Mouse (Mus musculus): ENCODE measurements at regions not wholly inside any gene's neighbourhood (a gene's known extent, or its start where the extent isn't known, plus 50 kb on each side); places are given as distances from the start of the nearest gene placed in this dataset.
A peak's percentile ranks its signal among the peaks of the same experiment; 100 is the strongest.

DNA sequence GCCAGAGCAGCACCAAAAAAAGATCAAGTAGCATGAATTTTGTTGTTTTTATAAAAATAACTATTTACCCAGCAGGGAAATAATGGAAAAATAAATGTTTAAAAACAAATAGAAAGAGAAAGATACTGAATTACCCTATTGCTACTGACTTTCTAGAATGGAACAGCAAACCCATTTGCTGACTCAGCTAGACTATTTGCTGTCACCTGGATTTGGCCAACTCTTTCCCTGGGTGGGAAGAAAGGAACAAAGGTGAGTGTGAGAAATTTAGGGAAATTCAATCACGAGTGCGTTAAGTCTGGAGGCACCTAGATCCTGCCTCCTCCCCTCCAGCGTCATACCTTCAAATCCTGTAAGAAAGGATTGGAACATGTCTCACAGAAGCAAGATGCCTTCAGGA, 110.2 kb downstream of the Tmsb4x start:
- no peak for DNase-seq (ENCODE audit: low spot score in 2 of 2)

DNA sequence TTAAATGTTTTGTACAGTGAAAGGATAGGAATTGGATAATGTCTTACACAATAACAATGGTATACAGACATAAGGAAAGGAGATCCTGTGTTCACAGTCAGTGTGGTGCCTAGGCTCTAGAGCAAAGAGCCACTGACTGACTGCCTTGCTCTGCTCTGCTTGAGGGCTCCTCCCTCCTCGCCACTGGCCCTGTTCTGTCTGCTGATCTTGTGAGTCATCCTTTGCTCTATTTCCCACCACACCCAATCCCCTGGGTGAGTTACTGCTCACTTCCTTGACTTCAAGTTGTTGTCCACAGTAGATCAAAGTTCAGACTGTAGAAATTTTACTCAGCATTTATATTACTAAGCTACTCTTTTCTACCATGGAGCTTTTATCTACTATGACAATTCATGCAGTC, 117.3 kb downstream of the Tmsb4x start:
- peak; percentile 84 to 88 for DNase-seq (ENCODE audit: low spot score in 2 of 2)

DNA sequence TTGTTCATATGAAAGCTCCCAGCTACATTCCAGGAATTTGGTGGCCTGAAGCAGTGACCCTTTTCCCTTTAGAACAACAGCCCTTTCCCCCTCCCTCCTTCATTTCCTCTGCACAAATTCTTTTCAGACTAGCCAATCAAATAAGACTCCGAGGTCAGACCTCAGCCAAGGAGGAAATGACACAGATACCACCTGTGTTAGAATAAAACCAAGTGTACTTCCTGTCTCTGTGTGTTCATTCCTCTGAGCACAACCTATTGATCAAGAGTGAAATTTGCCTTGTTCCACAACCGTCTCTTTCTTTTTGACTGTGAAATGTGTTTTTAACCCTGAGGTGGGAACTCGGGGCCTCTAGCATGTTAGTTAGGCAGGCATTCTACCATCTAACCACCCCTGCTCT, 120.2 kb downstream of the Tmsb4x start:
- DNase-seq (ENCODE audit: low spot score in 2 of 2): peak; percentile 32 to 58

DNA sequence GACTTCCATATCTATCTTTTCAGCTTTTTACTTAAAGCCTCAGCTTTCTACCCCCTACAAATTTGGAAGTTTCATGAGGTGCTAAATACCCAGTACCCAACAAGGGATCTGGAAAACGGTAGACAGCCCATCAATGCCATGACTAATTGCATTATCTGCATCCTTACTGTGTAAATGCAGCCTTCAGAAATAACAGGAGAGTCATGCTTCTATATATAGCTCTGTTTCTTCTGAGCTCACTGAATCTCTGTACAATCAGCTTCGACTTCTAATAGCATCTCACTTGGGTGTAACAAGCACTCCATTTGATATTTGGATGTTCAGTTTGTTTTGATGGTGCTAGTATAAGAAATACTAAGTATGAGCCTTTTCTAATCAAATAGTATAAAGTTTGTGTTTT, 120.7 kb downstream of the Tmsb4x start:
- DNase-seq (ENCODE audit: low spot score in 2 of 2): no peak

DNA sequence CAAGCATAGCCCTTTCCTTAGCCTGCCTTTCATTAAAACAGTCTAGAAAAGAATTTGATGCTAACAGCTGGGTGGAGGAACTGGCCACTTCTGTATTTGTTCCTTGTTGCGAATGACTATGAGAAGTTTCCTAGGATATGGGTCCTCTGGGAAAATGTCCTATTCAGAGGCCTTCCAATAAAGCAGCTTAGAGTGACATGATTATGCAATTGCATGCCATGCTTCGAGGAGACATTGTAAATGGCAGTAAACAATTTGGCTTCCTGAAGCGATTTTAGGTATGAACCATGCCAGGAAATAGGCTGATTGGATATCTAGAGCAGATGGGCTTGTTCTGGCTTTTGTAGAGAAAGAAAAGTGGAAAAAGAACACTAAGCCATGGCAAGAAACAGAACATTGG, 128.3 kb downstream of the Tmsb4x start:
- DNase-seq (ENCODE audit: low spot score in 2 of 2): peak; percentile 38 to 39

DNA sequence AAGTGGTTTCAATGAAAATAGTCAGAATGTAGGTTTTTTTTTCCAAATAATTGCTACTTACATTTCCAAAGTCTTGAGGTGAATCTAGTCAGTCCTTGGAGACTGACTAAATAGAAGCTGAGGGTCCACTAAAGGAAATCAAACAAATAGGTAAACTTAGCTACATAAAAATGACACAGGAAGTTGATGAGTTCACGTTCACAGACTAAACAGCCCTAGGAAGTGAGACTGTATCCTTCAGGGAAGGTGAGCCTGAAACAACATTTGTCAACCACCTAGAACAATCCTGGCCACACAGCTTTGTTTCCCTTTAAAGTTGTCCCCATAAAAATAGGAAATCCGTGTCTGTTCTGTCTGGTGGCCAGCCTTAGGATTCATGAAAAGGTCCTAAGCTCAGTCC, 140.0 kb downstream of the Tmsb4x start:
- no peak for DNase-seq (ENCODE audit: low spot score in 2 of 2)

DNA sequence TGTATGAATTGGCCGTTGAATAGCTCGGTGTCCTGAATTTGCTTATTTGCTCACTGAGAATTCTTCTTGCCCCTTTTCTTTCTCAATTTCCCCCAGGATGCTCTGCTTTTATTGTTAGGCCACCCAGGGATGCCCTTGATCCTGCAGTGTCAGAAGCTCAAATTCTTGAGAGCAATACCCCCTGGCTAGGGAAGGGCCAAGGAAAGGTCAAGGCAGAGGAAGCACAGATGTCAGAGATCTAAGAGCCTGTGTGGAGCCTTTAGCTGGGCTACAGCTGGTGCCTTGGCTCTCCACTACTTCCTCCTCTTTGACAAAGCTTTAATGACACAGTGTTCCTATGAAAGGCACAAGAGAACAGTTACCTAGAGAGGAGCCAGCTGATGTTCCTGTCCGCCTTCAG, 141.2 kb downstream of the Tmsb4x start:
- no peak for DNase-seq (ENCODE audit: low spot score in 2 of 2)

DNA sequence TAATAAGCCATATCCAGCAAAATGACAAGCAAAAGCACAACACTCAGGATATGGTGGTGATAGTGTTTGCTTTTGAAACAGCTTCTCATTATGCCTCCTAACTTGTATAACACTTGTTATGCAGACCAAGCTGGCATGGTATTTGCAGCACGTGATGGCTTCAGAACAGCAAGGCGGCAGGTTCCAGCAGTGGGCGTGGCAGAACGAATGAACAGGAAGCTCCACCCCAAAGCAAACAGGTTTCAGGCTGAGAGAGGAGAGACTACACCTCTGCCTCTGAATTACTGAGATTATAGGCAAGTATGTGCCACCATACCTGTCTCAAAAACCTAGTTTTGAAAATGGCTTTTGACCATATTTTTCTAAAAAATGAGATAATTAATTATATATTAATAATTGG, 145.2 kb downstream of the Tmsb4x start:
- no peak for DNase-seq (ENCODE audit: low spot score in 2 of 2)

DNA sequence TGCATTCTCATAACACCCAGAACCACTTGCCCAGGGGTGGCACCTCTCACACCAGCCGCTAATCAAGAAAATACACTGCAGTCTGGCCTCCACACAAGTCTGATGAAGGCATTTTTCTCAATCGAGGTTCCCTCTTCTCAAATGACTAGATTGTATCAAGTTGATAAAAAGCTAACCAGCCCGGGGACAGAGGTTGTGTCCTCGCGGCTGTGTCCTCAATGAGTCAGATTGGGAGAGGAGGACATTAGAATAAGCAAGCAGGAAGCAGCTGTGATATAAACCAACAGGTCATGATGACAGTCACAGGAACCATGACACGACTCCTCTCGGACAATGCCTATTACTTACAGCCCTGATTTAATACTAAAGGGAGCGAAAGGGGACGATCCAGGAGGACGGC, 156.7 kb downstream of the Tmsb4x start:
- DNase-seq (ENCODE audit: low spot score in 2 of 2): no peak

DNA sequence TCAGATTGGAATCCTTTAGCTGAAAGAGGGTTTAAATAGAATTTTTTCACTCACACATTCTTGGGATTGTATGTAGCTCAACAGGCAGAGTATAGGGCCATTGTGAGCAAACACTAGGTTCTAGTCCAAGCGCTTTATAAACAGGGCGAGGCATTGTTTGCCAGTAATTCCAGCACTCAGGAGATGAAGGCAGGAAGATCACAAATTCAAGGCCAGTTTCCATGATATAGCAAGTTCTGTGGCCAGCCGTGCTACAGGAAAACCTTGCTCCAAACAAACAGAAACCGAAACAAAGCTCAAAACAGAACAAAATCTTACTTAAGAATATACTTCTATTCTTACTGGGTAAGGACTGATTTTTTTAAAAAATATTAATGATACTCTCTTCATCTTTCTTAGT, 159.0 kb downstream of the Tmsb4x start:
- peak; percentile 31 to 36 for DNase-seq (ENCODE audit: low spot score in 2 of 2)

DNA sequence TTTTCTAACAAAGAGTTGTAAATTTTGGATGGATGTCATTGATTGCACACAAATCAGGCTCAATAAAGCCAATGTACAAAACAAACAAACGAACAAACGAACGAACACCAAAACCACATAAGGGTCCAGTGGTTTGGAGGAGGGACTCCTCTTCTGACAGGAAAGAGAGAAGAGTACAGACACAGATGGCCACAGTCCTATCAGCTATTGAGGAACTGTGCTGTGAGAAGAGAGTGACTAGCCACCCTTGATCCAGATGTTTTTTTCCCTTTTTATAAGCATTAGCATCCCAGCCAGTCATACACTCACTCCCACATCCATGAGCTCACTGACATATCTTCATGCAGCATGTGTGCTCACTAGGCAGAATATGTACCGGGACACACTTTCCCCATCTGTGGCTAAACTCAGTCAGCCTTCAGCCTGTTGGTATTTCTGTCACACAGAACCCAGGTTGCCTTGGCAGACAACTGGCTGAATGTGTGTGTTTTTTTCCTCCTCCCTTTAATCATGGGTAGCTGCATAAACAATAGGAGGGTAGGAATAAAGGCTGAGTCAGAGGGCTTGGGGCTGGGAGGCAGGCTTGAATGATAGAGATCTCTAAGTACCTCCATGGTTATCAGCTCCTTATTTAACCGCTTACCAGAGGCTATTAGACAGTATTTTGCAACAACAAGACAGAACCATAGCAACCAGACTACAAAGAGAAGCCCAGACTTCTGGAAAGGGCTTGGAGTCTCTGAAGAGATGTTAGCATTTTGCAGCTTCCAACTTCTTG, 159.7 kb downstream of the Tmsb4x start:
- DNase-seq (ENCODE audit: low spot score in 2 of 2): peak; percentile 25 to 33

DNA sequence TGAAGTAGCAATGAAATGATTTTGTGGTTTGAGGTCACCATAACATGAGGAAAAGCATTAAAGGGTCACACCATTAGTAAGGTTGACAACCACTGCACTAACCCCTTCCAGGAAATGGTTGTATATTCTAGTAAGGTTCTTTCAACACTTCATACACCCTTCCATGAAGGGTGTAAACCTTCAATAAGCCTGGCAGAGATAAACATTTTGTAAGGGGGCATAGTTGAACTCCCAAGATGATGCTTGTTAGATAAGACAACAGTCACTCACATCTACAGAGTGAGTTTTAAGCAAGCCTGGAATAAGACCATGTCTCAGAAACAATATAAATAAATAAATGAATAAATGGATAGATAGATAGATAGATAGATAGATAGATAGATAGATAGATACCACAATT, 171.1 kb downstream of the Tmsb4x start:
- DNase-seq (ENCODE audit: low spot score in 2 of 2): no peak

DNA sequence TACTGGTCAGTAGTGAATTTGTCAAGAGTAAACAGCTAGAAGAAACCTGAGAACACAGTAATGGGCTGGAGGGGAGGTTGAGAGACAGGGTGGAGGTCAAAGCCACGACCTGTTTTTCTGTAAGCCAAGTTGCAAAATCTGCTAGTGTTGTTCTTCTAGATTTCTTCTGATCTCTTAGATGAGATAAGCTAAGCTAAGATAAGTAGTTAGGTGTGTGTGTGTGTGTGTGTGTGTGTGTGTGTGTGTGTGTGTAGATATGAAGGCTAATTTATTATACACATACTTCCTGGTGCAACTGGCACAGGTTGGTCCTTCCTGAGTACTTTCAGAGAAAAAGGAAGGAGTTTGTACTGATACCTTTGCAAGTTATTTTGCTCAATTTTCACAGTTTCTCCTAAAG, 172.8 kb downstream of the Tmsb4x start:
- no peak for DNase-seq (ENCODE audit: low spot score in 2 of 2)

DNA sequence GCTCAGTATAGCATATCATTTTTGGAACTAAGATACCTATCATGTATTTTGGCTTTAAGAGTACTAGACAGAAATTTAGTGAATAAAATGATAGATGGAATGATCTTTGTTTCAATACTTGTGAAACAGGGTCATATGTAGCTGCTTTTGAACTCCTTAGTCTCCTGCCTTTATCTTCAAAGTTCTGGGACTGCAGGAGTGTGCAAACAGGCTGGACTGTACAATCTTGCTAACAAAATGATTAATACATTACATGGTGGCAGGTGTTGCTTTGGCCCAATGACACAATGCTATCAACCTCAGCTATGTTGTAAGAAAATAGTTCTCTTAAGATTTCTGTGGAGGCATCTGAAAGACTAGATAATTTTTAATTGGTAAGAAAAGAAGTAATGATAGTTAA, 173.5 kb downstream of the Tmsb4x start:
- no peak for DNase-seq (ENCODE audit: low spot score in 2 of 2)

DNA sequence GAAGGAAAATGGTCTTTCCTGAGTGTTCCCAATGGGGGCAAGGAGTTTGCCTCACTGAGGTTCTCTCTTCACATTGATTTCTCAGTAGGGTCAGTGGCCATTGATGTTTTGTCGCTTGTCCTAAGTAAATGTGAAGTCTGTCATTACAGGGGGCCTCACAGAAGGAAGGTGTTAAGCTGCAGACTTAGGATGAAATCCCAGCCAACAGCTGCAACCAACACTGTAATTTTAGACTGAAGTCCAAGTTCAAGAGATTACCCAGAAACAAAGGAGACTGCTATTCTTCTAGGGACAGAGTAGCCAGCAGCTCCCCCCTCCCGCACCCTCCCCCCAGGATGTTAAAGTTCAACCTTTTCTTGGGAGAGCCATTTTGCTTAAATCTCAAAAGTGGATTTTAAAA, 176.0 kb downstream of the Tmsb4x start:
- no peak for DNase-seq (ENCODE audit: low spot score in 2 of 2)

DNA sequence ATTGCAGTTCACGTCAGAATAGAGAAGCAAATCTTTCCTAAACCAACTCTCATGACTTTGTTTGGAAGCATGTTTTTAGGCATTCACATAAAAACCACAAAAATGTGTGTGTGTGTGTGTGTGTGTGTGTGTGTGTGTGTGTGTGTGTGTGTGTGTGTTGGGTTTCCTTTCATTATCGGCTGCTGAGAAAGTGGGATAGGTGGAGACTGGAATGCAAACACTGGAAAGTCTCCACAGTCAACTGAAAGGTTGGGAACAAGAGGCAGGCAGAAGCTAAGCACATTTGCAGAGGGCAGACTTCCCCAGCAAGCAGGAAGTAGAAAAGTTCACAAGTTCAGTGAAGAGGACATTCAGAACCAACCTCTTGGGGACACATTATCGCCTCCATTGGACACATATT, 176.5 kb downstream of the Tmsb4x start:
- peak; percentile 40 to 66 for DNase-seq (ENCODE audit: low spot score in 2 of 2)

DNA sequence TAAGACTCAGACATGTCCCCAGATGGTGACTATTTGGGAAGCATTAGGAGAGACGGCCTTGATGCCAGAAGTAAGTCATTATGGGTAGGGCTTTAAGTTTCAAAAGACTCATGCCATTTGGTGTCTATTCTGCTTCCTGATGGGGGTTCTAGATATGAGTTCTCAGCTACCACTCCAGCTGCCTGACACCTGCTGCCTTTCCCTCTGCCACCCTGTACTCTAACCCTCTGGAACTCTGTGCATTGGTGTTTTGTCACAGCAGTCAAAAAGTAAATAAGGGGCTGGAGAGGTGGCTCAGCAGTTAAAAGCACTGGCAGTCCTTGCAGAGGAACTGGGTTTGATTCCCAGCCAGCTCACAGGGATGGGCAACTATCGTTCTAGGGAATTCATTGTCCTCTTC, 177.6 kb downstream of the Tmsb4x start:
- DNase-seq (ENCODE audit: low spot score in 2 of 2): no peak

DNA sequence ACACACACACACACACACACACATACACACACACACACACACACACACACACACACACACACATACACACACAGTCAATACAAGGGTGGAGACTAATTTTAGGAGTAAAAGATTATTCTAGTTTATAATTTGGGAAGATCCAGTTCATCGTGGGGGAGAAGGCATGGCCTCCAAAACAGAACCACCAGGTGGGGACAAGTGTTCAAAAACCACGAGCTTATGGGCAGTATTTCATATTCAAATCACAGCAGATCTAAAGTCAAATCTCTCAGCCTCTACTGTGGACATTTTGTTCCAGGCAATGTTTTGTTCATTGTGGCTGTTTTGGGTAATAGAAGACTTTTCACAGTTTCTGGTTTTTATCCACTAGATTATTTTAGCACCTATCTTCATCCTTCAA, 193.5 kb downstream of the Tmsb4x start:
- DNase-seq (ENCODE audit: low spot score in 2 of 2): no peak

DNA sequence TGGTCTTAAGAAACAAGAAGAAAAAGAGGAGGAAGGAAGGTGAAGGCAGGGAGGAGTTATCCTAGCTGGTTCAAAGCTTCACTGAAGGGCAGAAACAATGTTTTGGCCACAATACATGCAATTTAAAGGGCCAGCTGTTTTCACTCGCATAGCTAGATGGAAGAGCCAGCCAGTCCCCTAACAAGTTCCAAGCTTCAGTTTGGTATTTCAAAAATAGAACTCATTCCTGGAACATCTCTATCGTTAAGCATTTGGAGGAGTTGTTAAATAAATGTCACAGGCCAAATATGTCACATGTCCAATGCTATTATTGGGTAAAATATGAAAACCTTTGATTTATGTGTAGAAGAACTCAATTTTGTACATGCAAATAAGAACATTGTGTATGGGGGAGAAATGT, 194.8 kb downstream of the Tmsb4x start:
- DNase-seq (ENCODE audit: low spot score in 2 of 2): peak in 1 of 2 experiments; percentile 11

DNA sequence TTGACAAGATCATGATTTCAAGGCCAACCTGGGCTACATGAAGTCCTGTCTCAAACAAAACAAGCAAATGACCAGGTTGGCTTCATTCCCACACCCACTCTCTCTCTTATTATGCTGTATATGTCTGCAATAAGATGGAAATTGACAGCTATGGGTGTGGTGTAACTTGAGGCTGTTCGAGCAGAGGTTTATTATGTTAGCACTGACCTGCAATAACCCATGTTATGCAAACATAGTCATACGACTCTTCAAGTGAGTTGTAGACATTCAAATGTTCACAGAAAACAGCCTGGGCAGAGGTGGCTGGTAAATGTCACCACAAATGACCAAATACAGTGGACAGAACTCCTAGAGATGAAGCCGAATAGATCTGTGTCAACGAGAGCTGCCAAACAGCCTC, 196.2 kb downstream of the Tmsb4x start:
- DNase-seq (ENCODE audit: low spot score in 2 of 2): no peak

DNA sequence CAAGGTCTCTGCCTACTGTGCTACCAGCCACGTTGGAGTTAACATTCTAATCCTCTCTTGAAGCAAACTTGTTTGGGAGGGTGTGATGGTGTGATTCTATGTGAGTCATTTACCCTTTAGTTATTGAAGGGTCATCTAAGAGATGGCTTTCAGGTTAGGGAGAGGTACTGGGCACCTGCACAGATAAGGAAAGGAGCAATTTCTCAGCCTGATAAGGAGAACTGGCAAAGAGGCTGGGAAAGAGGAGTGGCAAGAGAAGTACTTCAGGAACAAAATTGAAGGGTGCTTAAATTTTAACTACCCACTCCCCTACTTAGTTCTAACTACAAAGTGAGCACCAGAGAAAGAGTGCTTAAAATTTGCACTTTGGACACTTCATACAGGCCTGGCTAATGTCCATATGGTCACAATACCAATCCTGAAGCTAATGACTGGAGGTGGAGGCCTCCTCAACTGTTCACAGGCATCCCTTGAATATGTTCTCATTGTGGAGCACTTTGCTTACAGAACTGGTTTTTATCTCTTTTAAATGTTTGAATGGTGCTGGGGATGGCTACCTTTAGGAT, 197.1 kb downstream of the Tmsb4x start:
- DNase-seq (ENCODE audit: low spot score in 2 of 2): no peak

DNA sequence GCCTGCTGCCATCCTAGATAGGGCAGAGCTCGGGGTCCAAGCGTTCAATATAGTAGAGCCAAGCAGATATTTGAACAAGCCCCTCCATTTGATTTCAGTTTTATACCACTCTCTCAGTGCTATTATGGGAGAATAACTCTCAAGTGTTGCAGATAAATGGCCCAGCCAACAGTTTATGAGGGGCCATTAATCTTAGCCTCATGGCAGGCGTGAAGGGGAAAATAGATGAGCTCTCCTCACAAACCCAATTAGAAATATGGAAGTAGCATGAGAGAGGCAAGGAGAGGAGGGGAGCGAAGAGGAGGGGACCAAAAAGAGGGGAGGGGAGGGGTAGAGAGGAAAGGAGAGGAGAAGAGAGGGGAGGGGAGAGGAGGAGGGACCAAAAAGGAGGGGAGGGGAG, 213.3 kb downstream of the Tmsb4x start:
- no peak for DNase-seq (ENCODE audit: low spot score in 2 of 2)

DNA sequence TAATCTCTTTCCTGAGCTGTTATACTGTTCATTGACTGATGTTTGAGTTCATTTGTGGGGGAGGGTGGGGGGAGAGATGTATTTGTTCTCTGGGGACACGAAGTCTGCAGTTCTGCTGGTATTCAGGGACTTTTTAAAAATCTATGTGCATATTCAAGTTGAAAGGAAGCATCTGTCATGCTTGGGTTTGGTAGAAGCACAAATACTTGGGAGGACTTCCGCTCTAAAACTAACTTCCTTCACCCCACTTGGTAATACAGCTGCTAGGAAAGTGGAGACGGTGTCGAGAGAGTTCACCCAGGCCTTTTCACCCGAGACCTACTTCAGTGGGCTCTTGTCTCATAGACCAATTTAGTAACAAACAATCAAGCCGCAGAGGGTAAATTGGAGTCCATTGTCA, 228.1 kb downstream of the Tmsb4x start:
- peak in 1 of 2 experiments; percentile 17 for DNase-seq (ENCODE audit: low spot score in 2 of 2)

DNA sequence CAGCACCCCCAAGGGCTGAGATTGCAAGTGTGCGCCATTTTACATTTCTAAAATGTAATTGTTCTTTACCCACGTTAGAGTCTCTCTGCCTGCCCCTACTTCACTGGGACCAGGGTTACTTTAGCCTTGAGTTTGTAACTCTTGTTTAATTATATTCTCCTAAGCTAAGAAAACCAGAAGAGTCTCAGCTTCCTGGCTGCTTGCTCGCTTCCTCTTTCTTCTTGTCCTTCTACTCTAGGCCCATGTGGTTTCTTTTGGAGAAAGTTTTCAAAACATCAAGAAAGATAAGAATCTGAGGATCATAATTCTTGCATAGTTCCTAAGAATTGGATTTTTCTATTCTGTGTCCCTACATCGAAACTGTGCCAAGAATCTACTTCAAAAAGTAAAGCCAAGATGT, 228.6 kb downstream of the Tmsb4x start:
- peak in 1 of 2 experiments; percentile 1 for DNase-seq (ENCODE audit: low spot score in 2 of 2)
